Mouse (Mus musculus) stomach, postnatal 0 days (tissue): Measurements from ENCODE around the gene Tpm1. TPM values are rescaled to one million over a fixed set of nuclear protein-coding genes. Genes with fewer than 3 reads are reported as not detected.

ENCODE experiments used
- ATAC-seq: fragments of 200-750 bp; cut with Nextera tagmentation; 2 replicates; pipeline ENCODE4 v1.8.0; 2017; ENCODE audit not compliant: low FRiP score, low TSS enrichment
- DNase-seq: peaks from one replicate; pipeline ENCODE4 v3.0.0-alpha.2; 2016; ENCODE audit warnings: low spot score
- H3K27ac ChIP-seq: fragments of 300-500 bp; sonication (generic); replicated peaks from 2 replicates; pipeline ENCODE4 v1.5.1; 2014; ENCODE audit warnings: mild to moderate bottlenecking, control low read depth
- H3K27me3 ChIP-seq: fragments of 300-500 bp; sonication (generic); 2 replicates; pipeline ENCODE4 v1.6.1; 2014; ENCODE audit warnings: low read length; ENCODE audit not compliant: control insufficient read depth, insufficient read depth
- H3K36me3 ChIP-seq: fragments of 300-500 bp; sonication (generic); 2 replicates; pipeline ENCODE4 v1.6.1; 2014; ENCODE audit warnings: low read length, mixed read lengths; ENCODE audit not compliant: control insufficient read depth, insufficient read depth
- H3K4me1 ChIP-seq: fragments of 300-500 bp; sonication (generic); replicated peaks from 2 replicates; pipeline ENCODE4 v1.6.1; 2014; ENCODE audit warnings: antibody characterized with exemption; ENCODE audit not compliant: control insufficient read depth, insufficient read depth
- H3K4me2 ChIP-seq: fragments of 300-500 bp; sonication (generic); replicated peaks from 2 replicates; pipeline ENCODE4 v1.6.1; 2014; ENCODE audit warnings: low read depth, mild to moderate bottlenecking, control low read depth, moderate library complexity
- H3K4me3 ChIP-seq: fragments of 300-500 bp; sonication (generic); 2 replicates; pipeline ENCODE4 v1.5.1; 2014; ENCODE audit warnings: low read depth, low read length, control low read depth
- H3K9ac ChIP-seq: fragments of 300-500 bp; sonication (generic); 2 replicates; pipeline ENCODE4 v1.6.1; 2014; ENCODE audit warnings: mild to moderate bottlenecking, low read length, control low read depth, mixed read lengths
- H3K9me3 ChIP-seq: fragments of 300-500 bp; sonication (generic); 2 replicates; pipeline ENCODE4 v1.6.1; 2016; ENCODE audit warnings: low read length; ENCODE audit not compliant: control insufficient read depth
- CTCF ChIP-seq: IDR thresholded peaks from 2 replicates; pipeline ENCODE4 v1.5.1; 2016; ENCODE audit warnings: antibody characterized with exemption, low read depth, mild to moderate bottlenecking, moderate library complexity
- EP300 ChIP-seq: optimal IDR thresholded peaks from 2 replicates; pipeline ENCODE3; 2016; ENCODE audit warnings: antibody characterized with exemption
- WGBS: fragments of 180-500 bp; shearing (Covaris S2); extraction: QIAGEN DNeasy Blood & Tissue Kit; methylation state at CpG from one replicate; pipeline ENCODE4 v1.1.7; 2014; 5-methylcytosine and 5-hydroxymethylcytosine counted together
- polyA plus RNA-seq: library from polyadenylated mRNA; unstranded; fragments of >200 nt; fragmentation: Nextera tagmentation; extraction: Ambion mirVana; gene quantifications from 2 replicates; pipeline ENCODE4 v1.2.1, GENCODE M21; 2015

The Tpm1 gene
- polyA plus RNA-seq, 1 experiment from 2014 or later = 2,538 TPM

- no peak overlapping the region for H3K4me2 ChIP-seq
- H3K9me3 ChIP-seq = no peaks in the 10 kb centered on the region
- WGBS = 53% methylated on average over 9 of the region's 9 CpGs
- no peak overlapping the region for H3K4me3 ChIP-seq
- ATAC-seq (no peak), DNase-seq (no peak)
- no peak overlapping the region for H3K9ac ChIP-seq
- no peaks in the 10 kb centered on the region for H3K36me3 ChIP-seq
- no peaks in the 10 kb centered on the region for H3K27me3 ChIP-seq
- 0 out of 2 replicates have a peak, but pooled peaks cover 7% of the 10 kb centered on the region for H3K4me1 ChIP-seq
- no peak for TF ChIP-seq CTCF
- TF ChIP-seq EP300 = no peak
- H3K27ac ChIP-seq = no peak overlapping the region
Measured at GRCm38 (mm10) chr9:66991021-66991749, 58.0 kb downstream of the Tpm1 start.

- Histone ChIP-seq H3K36me3 (no peaks in the 10 kb centered on the region), H3K27ac (peak overlapping the region; percentile 78), H3K27me3 (no peaks in the 10 kb centered on the region), H3K9ac (no peak overlapping the region), H3K4me2 (no peak overlapping the region), H3K4me3 (no peak overlapping the region), H3K9me3 (no peaks in the 10 kb centered on the region), H3K4me1 (0 out of 2 replicates have a peak, but pooled peaks cover 7% of the 10 kb centered on the region)
- DNase-seq = no peak
- no peak for ATAC-seq
- 61% methylated on average over 5 of the region's 5 CpGs for WGBS
- TF ChIP-seq EP300 = no peak
- no peak for TF ChIP-seq CTCF
Measured at GRCm38 (mm10) chr9:66990046-66990445, 59.2 kb downstream of the Tpm1 start.

GRCm38 (mm10) chr9:66989581-66989980, 59.6 kb downstream of the Tpm1 start:
- no peak for DNase-seq
- H3K36me3 ChIP-seq = no peaks in the 10 kb centered on the region
- no peak overlapping the region for H3K4me3 ChIP-seq
- no peaks in the 10 kb centered on the region for H3K9me3 ChIP-seq
- 0 out of 2 replicates have a peak, but pooled peaks cover 7% of the 10 kb centered on the region for H3K4me1 ChIP-seq
- H3K4me2 ChIP-seq = no peak overlapping the region
- TF ChIP-seq CTCF (no peak), EP300 (no peak)
- no peaks in the 10 kb centered on the region for H3K27me3 ChIP-seq
- ATAC-seq = no peak
- 0 out of 2 replicates have a peak overlapping the region, but pooled peaks have one; percentile 18 for H3K9ac ChIP-seq
- 28% methylated on average over 6 of the region's 6 CpGs for WGBS
- peak overlapping the region; percentile 78 for H3K27ac ChIP-seq

- TF ChIP-seq EP300 (no peak), CTCF (no peak)
- H3K9me3 ChIP-seq = no peaks in the 10 kb centered on the region
- 12% methylated on average over 6 of the region's 6 CpGs for WGBS
- no peak overlapping the region for H3K9ac ChIP-seq
- H3K27ac ChIP-seq = peak overlapping the region; percentile 90
- ATAC-seq = peak; percentile 81
- 0 out of 2 replicates have a peak, but pooled peaks cover 7% of the 10 kb centered on the region for H3K4me1 ChIP-seq
- DNase-seq = peak; percentile 52
- no peak overlapping the region for H3K4me3 ChIP-seq
- no peak overlapping the region for H3K4me2 ChIP-seq
- H3K36me3 ChIP-seq = no peaks in the 10 kb centered on the region
- H3K27me3 ChIP-seq = no peaks in the 10 kb centered on the region
Measured at GRCm38 (mm10) chr9:66988888-66989414, 60.3 kb downstream of the Tpm1 start.

GRCm38 (mm10) chr9:66988198-66988887, 60.9 kb downstream of the Tpm1 start:
- peak; percentile 41; the same call in 1 of the 2 replicates for ATAC-seq
- DNase-seq = no peak
- no peaks in the 10 kb centered on the region for H3K36me3 ChIP-seq
- 27% methylated on average over 11 of the region's 11 CpGs for WGBS
- no peak overlapping the region for H3K4me2 ChIP-seq
- TF ChIP-seq CTCF (no peak), EP300 (no peak)
- peak overlapping the region; percentile 90 for H3K27ac ChIP-seq
- no peak overlapping the region for H3K4me3 ChIP-seq
- H3K27me3 ChIP-seq = no peaks in the 10 kb centered on the region
- H3K4me1 ChIP-seq = 0 out of 2 replicates have a peak, but pooled peaks cover 7% of the 10 kb centered on the region
- H3K9me3 ChIP-seq = no peaks in the 10 kb centered on the region
- H3K9ac ChIP-seq = no peak overlapping the region
